Mouse (Mus musculus): ENCODE measurements at regions not wholly inside any gene's neighbourhood (a gene's known extent, or its start where the extent isn't known, plus 50 kb on each side); places are given as distances from the start of the nearest gene placed in this dataset.

- TF ChIP-seq HCFC1 (IDR thresholded peaks at IDR 0.05; ENCODE audit: borderline replicate concordance, insufficient read depth, low read length) (no peak), MAFK (IDR thresholded peaks at IDR 0.05; ENCODE audit: insufficient read depth, low read depth, low read length) (no peak), ZC3H11A (IDR thresholded peaks at IDR 0.05; ENCODE audit: borderline replicate concordance, low read depth, low read length) (no peak)
These were observed 117.5 kb upstream of the Cdc42ep3 start for GRCm38 (mm10) chr17:79472106-79472995.

All from ES-E14 (cell line).